18 mouse cellular contexts compared by ENCODE assay signal in genomic region chr14:21485961-21486520, GRCm38 (mm10).
"Had no signal": no experiment of that assay in that cellular context is flagged by ENCODE, and none has a peak within 500 bp of the region (broad histone marks: within the 10 kb centered on the region; RNA-seq: fewer than 3 reads in every experiment).

No protein-coding gene starts in this region.

- H3K4me2 ChIP-seq: lung, embryonic 15.5 days; midbrain, embryonic 11.5 days; midbrain, embryonic 13.5 days; midbrain, embryonic 15.5 days; neural tube, embryonic 12.5 days; stomach, embryonic 15.5 days had no signal

- H3K4me3 ChIP-seq: lung, embryonic 15.5 days; megakaryocyte, embryonic 14.5 days; midbrain, embryonic 13.5 days; midbrain, embryonic 15.5 days; neural tube, embryonic 12.5 days; stomach, embryonic 15.5 days had no signal

- H3K9ac ChIP-seq: liver, postnatal 0 days; lung, embryonic 15.5 days; midbrain, embryonic 13.5 days; midbrain, embryonic 15.5 days; neural tube, embryonic 12.5 days; stomach, embryonic 15.5 days had no signal

- H3K27ac ChIP-seq: lung, embryonic 15.5 days; macrophage; midbrain, embryonic 13.5 days; midbrain, embryonic 15.5 days; neural tube, embryonic 12.5 days; stomach, embryonic 15.5 days; stomach, postnatal 0 days had no signal

- H3K36me3 ChIP-seq: lung, embryonic 15.5 days; midbrain, embryonic 13.5 days; midbrain, embryonic 15.5 days; neural tube, embryonic 12.5 days; stomach, embryonic 15.5 days had no signal

- ATAC-seq: liver, postnatal 0 days; lung, postnatal 0 days; midbrain, embryonic 13.5 days; midbrain, embryonic 15.5 days had no signal

- H3K27me3 ChIP-seq: lung, embryonic 15.5 days; megakaryocyte, embryonic 14.5 days; midbrain, embryonic 13.5 days; midbrain, embryonic 15.5 days; neural tube, embryonic 12.5 days; stomach, embryonic 15.5 days had no signal

- DNase-seq: liver, postnatal 0 days; lung, adult 2 months; lung, postnatal 14 days; lung, postnatal 36 days; right cerebral cortex, postnatal 14 days; thymus, adult 18-20 months; thymus, postnatal 14 days; thymus, postnatal 36 days had no signal

- H3K4me1 ChIP-seq: lung, embryonic 15.5 days; megakaryocyte, embryonic 14.5 days; stomach, embryonic 15.5 days had no signal

- H3K9me3 ChIP-seq: lung, embryonic 15.5 days; megakaryocyte, embryonic 14.5 days; midbrain, embryonic 13.5 days; midbrain, embryonic 15.5 days; neural tube, embryonic 12.5 days; stomach, embryonic 15.5 days had no signal
